Mouse (Mus musculus) frontal cortex, adult (tissue): ENCODE measurements around the gene Snapc3.
"Not testable (repeated sequence)": the region's sequence is repeated elsewhere in the genome, so short reads cannot be mapped to it uniquely, and the experiment has no call there.

Experiments used
- ATAC-seq: cut with Nextera tagmentation; 2 replicates; pipeline ENCODE4 v1.9.2; 2017; ENCODE audit warnings: mild to moderate bottlenecking, moderate library complexity, mixed read lengths; ENCODE audit not compliant: low TSS enrichment

Gene Snapc3

DNA sequence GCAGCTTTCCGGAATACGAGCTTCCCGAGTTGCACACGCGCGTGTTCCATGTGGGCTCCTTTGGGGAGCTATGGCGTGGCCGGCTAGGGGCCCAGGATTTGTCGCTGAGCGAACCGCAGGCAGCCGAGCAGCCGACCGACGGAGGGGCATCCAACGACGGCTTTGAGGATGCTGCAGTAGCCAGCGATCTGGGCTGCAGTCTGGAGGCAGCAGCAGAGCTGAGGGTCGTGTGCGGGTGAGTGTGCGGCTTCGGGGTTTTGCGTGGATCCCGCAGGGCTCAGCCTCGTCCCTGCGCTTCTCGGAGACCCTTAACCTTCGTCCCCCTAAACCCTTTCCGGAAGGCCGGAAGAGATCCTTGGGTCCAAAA is 279 bp downstream of the Snapc3 start:
- ATAC-seq: peak; percentile 49

DNA sequence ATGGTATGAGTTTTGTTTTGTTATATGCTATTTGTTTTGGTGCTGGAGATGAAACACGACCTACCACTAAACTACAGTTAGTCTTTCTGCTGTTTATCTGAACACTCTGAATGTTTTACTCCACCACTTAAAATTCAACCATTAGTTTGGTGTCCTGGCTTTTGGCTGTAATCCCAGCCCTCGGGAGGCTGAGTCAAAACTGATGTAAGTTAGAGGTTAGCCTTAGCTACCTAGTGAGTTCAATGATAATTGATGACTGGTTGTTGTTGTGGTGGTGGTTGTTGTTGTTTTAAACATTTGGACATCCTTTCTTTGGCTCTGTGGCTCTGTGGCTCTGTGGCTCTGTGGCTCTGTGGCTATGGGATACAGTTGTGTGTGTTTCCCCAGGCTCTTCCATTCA is 1.3 kb downstream of the Snapc3 start:
- ATAC-seq: no peak

DNA sequence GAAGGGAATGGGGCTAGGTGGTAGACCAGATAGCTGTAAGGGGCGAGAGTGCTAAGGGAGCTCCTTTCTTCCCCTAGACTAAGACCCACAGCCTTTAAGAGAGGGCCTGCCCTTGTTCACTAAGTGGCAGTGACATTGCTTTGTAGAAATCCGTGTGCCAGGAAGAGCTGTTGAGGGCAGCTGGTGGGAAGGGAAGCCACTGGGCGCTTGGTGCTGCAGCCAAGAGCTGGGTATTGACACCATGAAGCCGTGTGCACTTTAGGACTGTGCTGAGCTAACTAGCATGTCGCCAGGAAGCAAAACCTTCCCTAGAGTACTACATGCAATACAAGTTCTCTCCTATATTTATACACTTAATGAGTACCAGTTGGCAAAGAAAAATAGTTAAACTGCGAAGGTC is 6.1 kb downstream of the Snapc3 start:
- ATAC-seq: no peak

DNA sequence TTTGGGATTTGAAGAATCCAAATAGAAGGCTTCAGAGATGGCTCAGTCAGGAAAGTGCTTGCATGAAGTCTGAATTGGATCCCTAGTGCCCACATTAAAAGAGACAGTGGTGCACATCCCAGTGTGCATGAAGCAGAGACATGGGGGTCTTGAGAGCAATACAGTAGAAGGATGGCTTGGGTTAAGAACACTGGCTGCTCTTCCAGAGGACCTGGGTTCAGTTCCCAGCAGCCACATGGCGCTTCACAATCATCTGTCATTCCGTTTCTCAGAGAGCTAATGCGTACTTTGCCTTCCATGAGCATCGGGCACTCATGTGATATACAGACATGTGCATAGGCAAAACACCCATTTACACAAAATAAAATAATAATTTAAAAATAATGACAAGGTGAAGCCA is 7.6 kb downstream of the Snapc3 start:
- no peak for ATAC-seq

DNA sequence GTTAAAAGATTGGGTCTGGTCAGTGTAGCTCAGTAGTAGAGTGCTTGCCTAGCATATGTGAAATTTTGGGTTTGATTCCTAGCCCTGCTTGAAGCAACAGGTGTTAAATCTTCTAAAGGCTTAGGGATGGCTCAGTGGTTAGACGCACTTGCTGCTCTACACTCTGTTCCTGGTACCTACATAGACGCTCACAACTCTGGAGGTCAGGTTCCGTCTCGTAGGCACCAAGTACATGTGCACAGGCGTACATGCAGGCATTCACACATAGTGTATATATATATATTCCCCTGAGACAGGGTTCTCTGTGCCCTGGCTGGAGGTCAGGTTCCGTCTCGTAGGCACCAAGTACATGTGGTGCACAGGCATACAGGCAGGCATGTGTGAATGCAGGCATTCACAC is 9.6 kb downstream of the Snapc3 start:
- no peak for ATAC-seq

DNA sequence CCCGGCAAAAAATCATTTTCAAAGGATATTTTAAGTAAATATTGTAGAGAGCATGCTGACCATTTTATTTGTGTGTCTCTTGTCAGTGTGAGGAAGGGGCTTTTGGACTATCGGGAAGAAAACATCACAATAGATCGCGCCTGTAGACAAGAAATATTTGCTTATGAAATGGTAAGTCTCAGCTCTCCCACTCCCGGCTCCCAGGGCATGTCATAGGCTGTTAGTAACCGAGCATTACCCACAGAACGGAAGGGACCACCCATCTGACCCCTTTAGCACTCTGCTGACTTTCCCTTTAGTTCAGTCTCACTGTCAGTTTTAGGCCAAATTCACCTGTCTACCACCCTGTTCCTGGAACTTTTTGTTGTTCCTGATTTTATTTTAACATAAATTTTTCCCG is 10.2 kb downstream of the Snapc3 start:
- ATAC-seq: no peak

DNA sequence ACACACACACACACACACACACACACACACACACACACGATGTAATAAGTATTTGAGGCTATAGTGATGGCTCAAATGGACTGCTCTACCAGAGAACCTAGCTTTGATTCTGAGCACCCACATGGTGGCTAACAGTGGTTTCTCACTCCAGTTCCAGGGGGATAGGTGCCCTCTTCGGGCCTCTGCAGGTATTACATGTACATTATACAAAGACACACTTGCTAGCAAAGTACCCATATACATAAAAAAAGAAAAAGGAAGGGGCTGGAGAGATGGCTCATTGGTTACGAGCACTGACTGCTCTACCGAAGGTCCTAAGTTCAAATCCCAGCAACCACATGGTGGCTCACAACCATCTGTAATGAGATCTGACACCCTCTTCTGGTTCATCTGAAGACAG is 11.3 kb downstream of the Snapc3 start:
- no peak for ATAC-seq

DNA sequence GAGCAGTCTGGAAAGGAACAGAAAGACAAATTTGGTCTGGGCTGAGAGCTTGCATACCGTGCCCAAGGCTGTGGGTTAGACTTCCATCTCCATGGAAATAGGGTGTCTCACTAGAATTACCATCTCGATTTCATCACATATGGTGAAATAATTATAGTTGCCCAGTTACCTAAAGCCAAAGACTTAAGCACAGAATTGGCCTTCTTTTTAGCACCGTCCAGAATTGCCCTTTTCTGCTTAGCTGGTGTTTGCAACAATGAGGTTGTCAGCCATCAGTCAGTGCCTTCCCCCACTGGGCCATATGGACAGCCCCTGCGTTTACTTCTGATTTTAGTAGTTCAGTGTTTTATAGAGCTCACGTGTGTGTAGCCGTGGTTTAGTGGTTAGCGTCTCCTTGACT is 14.4 kb downstream of the Snapc3 start:
- ATAC-seq: peak; percentile 83

DNA sequence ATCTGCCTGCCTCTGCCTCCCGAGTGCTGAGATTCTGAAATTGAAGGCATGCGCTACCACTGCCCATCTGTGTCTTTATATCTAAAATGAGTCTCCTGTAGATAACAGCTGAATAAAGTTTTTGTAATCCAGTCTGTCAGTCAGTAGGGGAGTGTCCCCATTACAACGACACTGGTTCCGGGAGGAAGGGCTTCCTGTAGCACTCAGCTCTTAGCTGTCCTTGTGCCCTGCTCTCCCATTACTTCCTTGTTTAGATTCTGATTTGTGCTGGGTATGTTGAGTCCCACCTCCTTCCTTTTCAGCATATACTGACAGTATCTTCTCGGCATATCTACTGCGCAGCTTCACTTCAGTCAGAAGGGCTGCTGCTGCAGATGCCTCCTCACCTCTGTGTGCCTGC is 15.4 kb downstream of the Snapc3 start:
- ATAC-seq: no peak

DNA sequence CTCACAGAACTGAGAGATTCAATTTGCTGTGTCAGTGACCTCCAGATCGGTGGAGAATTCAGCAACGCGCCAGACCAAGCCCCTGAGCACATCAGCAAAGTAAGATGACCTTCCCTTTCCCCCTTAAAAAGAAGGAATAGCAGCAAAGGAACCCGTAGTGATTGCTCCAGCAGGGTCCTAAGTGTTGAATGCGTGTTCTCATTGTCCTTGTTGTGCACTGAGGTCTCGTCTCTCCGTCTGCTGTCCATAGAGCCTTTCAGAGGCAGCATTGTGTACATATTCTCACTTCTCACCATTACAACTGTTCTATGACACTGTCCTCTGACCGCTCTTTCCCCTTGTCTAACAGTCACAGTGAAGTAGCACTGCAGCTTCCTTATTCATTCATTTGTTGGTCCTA is 18.9 kb downstream of the Snapc3 start:
- ATAC-seq: no peak

DNA sequence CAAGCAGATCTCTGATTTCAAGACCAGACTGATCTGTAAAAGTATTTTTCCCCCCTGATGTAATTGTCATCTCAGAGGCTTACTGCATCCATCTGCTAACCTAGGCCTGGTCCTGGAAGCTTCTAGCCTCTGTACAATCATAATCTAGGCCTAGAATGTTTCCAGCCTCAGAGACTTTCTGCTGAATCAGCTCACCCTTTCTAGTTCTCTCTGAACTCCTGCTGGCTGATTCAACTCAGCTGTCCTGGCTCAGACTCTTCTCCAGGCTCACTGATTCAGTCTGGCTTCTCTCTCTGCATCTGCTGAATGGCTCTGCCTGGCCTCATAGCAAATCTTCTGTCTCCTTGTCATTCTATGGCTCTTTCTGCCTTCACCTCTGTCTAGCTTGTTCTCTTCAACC is 20.6 kb downstream of the Snapc3 start:
- ATAC-seq: peak; percentile 48; the same call in 1 of the 2 replicates

DNA sequence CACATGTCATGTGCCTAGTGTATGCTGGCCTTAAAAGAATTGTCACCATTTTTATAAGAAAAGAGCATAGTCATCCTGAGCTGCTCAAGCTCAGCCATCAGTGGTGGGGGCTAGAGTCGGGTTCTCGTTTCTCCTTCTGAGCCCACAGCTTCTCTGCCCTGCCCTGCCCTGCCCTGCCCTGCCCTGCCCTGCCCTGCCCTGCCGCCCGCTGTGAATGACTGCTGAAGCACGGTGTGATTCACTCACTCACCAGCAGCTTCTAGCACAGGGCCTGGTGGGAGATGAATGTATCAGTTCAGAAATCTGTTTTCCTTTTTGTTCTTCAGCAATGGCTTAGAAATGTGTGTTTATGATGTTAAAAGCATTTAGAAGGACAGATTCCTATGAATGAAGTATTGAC is 21.5 kb downstream of the Snapc3 start:
- no peak for ATAC-seq

DNA sequence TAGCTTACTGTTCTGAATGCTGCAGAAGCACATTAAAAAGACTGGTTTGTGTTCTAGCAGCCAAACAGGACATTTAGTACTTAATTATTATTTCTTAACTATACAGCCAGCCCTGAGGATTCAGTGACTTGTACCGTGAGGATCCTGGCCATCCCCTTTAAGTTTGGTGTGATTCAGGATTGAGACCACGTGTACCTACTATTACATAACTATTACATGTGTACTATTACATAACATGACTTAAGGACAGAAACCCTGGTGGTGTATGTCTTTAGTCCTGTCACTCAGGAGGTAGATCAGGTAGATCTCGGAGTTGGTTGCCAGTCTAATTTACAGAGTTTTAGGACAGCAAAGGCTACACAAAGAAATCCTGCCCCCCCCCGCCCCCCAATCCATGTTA is 23.5 kb downstream of the Snapc3 start:
- peak; percentile 64 for ATAC-seq

DNA sequence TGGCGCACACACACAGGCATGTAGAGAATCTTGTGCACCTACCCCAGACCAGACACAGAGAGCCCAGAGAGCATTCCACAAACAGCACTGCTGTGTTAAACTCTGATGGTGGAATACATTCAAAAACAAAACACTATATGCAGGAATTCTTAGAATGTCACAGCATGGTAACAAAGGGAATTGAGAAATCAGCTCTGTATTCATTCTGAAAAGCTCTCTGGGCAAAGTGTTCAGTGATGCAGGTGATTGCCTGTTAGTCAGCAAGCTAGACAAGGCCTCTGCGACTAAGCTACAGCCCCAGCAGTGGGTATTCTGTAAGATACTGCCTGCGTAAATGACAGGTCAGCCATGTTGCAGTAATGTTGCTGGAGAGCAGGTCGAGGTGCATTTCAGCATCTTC is 33.3 kb downstream of the Snapc3 start:
- ATAC-seq: no peak

DNA sequence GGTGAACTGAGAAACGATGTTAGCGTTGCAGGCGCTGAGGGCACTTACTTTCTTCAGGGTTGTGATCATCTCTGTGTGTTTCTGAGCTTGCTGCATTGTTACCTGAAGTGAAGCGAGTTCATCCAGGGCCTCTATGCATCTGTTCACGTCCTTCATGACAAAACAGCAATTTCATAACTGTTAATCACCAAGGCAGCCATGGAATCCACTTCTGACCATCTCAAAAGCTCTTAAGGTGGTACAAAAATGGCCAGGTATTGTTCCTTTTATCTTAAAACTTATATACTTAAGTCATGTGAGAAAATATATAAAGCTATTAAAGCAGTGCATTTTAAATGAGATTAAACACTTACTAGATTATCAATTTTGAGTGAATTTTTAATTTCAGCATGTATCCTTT is 42.6 kb downstream of the Snapc3 start:
- no peak for ATAC-seq

DNA sequence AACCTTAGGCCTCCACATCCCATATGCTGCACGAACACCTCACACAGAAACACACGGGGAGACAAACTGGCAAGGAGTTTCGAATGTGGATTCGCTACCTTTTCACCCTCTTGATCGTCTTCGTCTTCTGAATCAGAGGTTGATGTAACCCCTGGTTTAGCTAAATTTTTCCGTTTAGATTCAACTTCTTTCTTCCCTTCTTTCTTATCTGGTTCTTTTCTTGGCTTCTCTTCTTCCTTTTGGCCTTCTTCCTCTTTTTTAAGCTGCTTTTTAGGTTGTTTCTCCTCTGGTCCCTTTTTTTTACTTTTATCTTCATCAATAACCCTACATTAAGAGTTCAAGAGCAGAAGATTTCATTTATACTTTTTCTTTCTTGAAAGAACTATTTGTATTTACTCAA is 47.3 kb downstream of the Snapc3 start:
- no peak for ATAC-seq

DNA sequence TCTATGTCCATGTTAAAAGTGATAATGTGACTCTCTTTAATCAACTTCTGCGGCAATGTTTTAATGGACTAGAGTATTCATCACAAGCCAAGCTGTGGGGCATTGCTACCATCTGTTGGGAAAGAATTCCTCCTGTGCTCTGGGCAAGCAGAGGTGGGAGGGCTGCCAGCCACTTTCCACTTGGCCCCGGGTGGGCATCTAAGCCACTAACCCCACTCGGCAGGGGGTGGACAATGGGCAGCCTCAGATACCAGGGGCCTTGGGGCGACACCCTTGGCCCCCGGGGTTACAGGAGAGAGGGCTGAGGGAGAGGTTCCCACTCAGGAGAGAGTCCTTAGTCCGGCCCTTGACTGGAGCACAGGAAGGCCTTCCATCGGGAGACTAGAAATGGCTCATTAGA is 50.1 kb downstream of the Snapc3 start:
- ATAC-seq: no peak

DNA sequence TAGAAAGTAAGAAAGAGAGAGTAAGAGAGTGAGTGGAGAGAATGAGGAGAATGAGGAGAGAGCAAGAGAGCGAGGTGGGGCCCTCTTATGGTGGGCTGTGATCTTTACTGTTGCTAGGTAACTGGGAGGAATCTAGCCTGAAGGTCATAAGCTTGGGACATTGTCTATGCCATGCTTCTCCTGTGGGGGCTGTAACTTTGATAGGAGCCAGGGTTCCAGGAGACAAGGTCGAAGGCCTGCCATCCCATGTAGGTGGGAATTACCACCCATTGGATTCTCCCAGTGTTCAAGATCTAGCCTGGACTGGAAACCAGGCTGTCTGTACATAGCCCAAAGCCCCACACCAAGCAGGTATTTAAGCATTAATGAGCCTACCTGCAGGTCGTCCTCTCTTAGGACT is 50.7 kb downstream of the Snapc3 start:
- no peak for ATAC-seq

DNA sequence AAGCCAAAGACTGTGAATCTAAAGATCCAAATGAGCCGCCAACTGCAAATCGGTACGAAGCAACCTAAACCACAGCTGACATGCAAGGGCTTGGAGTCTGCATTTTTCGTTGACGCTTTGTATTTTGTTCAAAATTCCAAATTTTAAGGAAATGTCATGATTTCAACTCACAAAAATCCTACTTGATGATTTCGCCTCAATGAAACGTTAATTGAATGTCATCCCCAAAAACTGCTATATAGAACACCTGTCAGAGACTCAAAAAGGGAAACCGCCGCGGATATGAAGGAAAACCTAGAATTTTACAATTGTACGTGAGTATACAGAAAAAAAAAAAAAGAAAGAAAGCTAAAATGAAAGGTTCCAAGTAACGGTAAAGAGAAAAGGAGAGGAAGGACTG is 67.7 kb downstream of the Snapc3 start:
- ATAC-seq: no peak

DNA sequence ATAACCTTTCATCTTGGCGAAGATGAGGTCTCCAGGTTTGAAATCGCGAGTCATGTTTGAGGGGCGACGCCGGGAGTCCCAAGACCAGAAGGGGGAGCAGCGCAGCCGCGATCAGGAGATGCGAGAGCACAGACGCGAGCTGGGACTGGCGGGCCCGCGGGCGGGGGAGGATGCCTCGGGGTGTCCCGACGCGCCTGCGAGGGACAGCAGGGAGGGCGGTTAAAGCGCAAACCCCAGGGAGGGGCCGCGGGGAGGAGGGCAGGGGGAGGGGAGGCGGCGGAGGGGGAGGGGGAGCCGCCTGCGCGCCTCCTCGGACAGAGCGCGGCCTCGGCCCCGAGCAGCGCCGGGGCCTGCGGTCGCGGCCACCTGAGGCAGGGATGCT is 68.2 kb downstream of the Snapc3 start:
- ATAC-seq: peak; percentile 72

DNA sequence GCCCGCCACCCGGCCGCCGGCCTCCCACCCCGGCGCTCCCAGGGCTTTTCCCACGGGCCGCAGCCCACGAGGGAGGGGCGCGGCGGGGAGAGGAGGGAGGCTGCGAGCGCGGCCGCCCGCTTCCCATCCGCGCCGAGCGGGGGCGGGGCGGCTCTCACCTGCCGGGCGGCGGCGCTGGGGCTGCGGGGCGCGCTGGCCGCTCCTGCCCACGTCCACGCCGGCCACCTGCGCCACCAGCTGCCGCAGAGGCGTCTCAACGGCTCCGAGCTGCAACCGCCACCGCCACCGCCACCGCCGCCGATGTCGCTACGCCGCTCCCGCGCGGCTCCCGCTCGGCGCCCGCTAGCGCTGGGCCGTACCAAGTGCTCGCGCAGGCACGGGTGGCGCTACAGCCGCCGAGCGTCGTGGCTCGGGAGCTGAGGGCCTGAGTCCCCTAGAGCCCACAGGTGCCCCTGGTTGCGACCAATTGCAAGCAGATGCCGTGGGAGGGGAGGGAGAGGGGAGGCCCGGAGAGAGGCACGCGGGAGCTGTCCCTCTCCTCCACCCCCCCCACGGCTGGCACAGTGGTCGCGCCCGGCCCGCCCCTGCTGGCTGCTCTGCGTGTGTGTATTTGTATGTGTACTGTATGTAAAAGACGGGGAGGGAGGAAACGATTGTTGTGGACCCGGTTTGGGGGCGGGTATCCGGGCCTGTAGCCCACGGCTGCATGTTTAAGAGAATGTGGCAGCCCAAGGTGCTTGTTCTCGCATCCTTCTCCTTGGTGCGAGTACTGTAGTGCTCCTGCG is 68.8 kb downstream of the Snapc3 start, which contains the start of gene Psip1:
Gene Psip1, minus strand, starts transcription at position 343 of the 785 bp plus-strand sequence.
- ATAC-seq: peak; percentile 83

DNA sequence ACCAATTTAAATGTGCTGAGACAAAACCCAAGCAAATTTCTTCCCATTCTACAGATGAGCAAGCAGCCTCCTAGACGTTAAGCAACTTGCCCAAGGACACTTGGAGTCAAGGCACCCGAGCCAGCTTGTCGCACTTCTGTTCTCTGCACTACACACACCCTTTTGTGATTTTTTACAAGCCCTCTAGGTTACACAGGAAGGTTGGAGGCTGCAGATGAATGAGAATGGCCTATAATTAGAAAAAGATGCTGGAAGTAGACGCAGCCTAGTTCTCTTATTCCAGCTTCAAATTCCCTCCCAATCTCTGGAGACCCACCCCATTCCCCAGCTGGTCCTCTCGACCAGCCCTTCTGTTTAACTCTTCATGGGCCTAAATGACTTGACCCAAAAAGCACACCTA is 71.6 kb downstream of the Snapc3 start:
- ATAC-seq: no peak

DNA sequence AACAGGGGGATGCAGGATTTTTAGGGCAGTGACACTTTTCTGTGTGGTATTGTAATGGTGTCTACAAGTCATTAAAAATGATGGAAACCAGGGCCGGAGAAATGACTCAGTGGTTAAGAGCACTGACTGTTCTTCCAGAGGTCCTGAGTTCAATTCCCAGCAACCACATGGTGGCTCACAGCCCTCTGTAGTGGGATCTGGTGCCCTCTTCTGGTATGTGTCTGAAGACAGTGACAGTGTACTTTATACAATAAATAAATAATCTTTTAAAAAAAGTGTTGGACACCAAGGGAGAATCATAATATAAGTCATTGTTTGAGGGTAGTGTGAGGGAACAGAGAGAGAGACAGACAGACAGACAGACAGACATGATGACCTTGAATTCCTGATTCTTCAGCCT is 75.6 kb downstream of the Snapc3 start:
- no peak for ATAC-seq

DNA sequence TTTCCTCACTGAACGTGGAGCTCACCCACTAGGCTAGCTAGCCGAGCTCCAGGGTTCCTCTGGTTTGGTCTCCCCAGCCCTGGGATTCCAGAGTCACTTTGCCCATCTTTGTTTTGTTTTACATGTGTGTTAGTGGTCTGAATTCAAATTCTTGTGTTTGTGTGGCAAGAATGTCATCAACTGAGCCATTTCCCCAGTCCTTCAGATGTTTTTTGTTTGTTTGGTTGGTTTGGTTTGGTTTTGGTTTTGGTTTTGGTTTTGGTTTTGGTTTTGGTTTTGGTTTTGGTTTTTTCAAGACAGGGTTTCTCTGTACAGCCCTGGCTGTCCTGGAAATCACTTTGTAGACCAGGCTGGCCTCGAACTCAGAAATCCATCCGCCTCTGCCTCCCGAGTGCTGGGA is 79.5 kb downstream of the Snapc3 start:
- not testable (repeated sequence) for ATAC-seq
